Mouse (Mus musculus): Measurements from ENCODE around the gene Mrpl10. TPM values are rescaled to one million over a fixed set of nuclear protein-coding genes. Genes with fewer than 3 reads are reported as not detected.

The Mrpl10 gene
- polyA plus RNA-seq, 1 experiment from 2014 or later = 45.7 TPM

- WGBS (ENCODE audit: insufficient replicate concordance) = 12% methylated on average over 13 of the region's 13 CpGs
- Histone ChIP-seq H3K36me3 (peaks cover 50% of the 10 kb centered on the region), H3K4me3 (replicated peaks) (peak overlapping the region; percentile 71), H3K4me2 (peak overlapping the region; percentile 85), H3K27ac (peak overlapping the region; percentile 71), H3K9me3 (replicated peaks) (no peaks in the 10 kb centered on the region), H3K27me3 (no peaks in the 10 kb centered on the region), H3K9ac (peak overlapping the region; percentile 80), H3K4me1 (replicated peaks) (peaks cover 28% of the 10 kb centered on the region)
- peak; percentile 6; the same call in 1 of the 2 replicates for ATAC-seq (ENCODE audit: low read depth)
- no peak for DNase-seq
These were observed 9.7 kb downstream of the Mrpl10 start for GRCm38 (mm10) chr11:97050944-97051586.

- Histone ChIP-seq H3K9ac (peak overlapping the region; percentile 80), H3K27ac (no peak overlapping the region), H3K9me3 (replicated peaks) (no peaks in the 10 kb centered on the region), H3K27me3 (no peaks in the 10 kb centered on the region), H3K36me3 (peaks cover 52% of the 10 kb centered on the region), H3K4me3 (replicated peaks) (peak overlapping the region; percentile 71), H3K4me2 (peak overlapping the region; percentile 85), H3K4me1 (replicated peaks) (peaks cover 28% of the 10 kb centered on the region)
- ATAC-seq (ENCODE audit: low read depth) (peak; percentile 77), DNase-seq (peak; percentile 67)
- 18% methylated on average over 11 of the region's 11 CpGs for WGBS (ENCODE audit: insufficient replicate concordance)
These were observed 10.9 kb downstream of the Mrpl10 start for GRCm38 (mm10) chr11:97052219-97052646.

- DNase-seq (no peak), ATAC-seq (ENCODE audit: low read depth) (no peak)
- peaks cover 29% of the 10 kb centered on the region for H3K36me3 ChIP-seq
- no peaks in the 10 kb centered on the region for H3K27me3 ChIP-seq
- no peaks in the 10 kb centered on the region for H3K9me3 ChIP-seq (replicated peaks)
- WGBS (ENCODE audit: insufficient replicate concordance) = 53% methylated on average over 9 of the region's 9 CpGs
- H3K4me3 ChIP-seq (replicated peaks) = no peak overlapping the region
- no peak overlapping the region for H3K4me2 ChIP-seq
- H3K9ac ChIP-seq = no peak overlapping the region
- peaks cover 12% of the 10 kb centered on the region for H3K4me1 ChIP-seq (replicated peaks)
- no peak overlapping the region for H3K27ac ChIP-seq
These were observed 22.0 kb downstream of the Mrpl10 start for GRCm38 (mm10) chr11:97063274-97063920.

- Histone ChIP-seq H3K27ac (no peak overlapping the region), H3K4me2 (no peak overlapping the region), H3K36me3 (peaks cover 28% of the 10 kb centered on the region), H3K27me3 (no peaks in the 10 kb centered on the region), H3K4me1 (replicated peaks) (peaks cover 12% of the 10 kb centered on the region), H3K4me3 (replicated peaks) (no peak overlapping the region), H3K9ac (no peak overlapping the region), H3K9me3 (replicated peaks) (no peaks in the 10 kb centered on the region)
- 76% methylated on average over 3 of the region's 3 CpGs for WGBS (ENCODE audit: insufficient replicate concordance)
- ATAC-seq (ENCODE audit: low read depth) (no peak), DNase-seq (no peak)
These were observed 22.5 kb downstream of the Mrpl10 start for GRCm38 (mm10) chr11:97063921-97064295.

- DNase-seq = no peak
- ATAC-seq (ENCODE audit: low read depth) = no peak
- Histone ChIP-seq H3K4me1 (replicated peaks) (peaks cover 12% of the 10 kb centered on the region), H3K27me3 (no peaks in the 10 kb centered on the region), H3K9ac (no peak overlapping the region), H3K4me2 (no peak overlapping the region), H3K27ac (no peak overlapping the region), H3K4me3 (replicated peaks) (no peak overlapping the region), H3K9me3 (replicated peaks) (no peaks in the 10 kb centered on the region), H3K36me3 (peaks cover 14% of the 10 kb centered on the region)
- 75% methylated on average over 12 of the region's 12 CpGs for WGBS (ENCODE audit: insufficient replicate concordance)
These were observed 24.4 kb downstream of the Mrpl10 start for GRCm38 (mm10) chr11:97065538-97066295.

GRCm38 (mm10) chr11:97066656-97067360 lies 25.4 kb downstream of the Mrpl10 start:
- WGBS (ENCODE audit: insufficient replicate concordance) = 67% methylated on average over 22 of the region's 22 CpGs
- H3K4me3 ChIP-seq (replicated peaks) = no peak overlapping the region
- DNase-seq (no peak), ATAC-seq (ENCODE audit: low read depth) (0 out of 2 replicates have a peak, but pooled peaks have one; percentile 18)
- H3K4me2 ChIP-seq = no peak overlapping the region
- no peak overlapping the region for H3K27ac ChIP-seq
- H3K4me1 ChIP-seq (replicated peaks) = 0 out of 2 replicates have a peak, but pooled peaks cover 3% of the 10 kb centered on the region
- no peak overlapping the region for H3K9ac ChIP-seq
- H3K9me3 ChIP-seq (replicated peaks) = no peaks in the 10 kb centered on the region
- H3K27me3 ChIP-seq = no peaks in the 10 kb centered on the region
- H3K36me3 ChIP-seq = peaks cover 10% of the 10 kb centered on the region

GRCm38 (mm10) chr11:97069333-97069732 lies 28.0 kb downstream of the Mrpl10 start:
- Histone ChIP-seq H3K27me3 (no peaks in the 10 kb centered on the region), H3K9ac (no peak overlapping the region), H3K4me2 (no peak overlapping the region), H3K9me3 (replicated peaks) (no peaks in the 10 kb centered on the region), H3K36me3 (peaks cover 10% of the 10 kb centered on the region), H3K27ac (no peak overlapping the region), H3K4me3 (replicated peaks) (no peak overlapping the region), H3K4me1 (replicated peaks) (no peaks in the 10 kb centered on the region)
- no peak for ATAC-seq (ENCODE audit: low read depth)
- WGBS (ENCODE audit: insufficient replicate concordance) = 56% methylated on average over 1 of the region's 1 CpGs
- DNase-seq = no peak

GRCm38 (mm10) chr11:97069770-97070169 lies 28.4 kb downstream of the Mrpl10 start:
- Histone ChIP-seq H3K27ac (no peak overlapping the region), H3K36me3 (peaks cover 10% of the 10 kb centered on the region), H3K9me3 (replicated peaks) (no peaks in the 10 kb centered on the region), H3K9ac (no peak overlapping the region), H3K27me3 (no peaks in the 10 kb centered on the region), H3K4me2 (no peak overlapping the region), H3K4me1 (replicated peaks) (no peaks in the 10 kb centered on the region), H3K4me3 (replicated peaks) (no peak overlapping the region)
- ATAC-seq (ENCODE audit: low read depth) (no peak), DNase-seq (no peak)
- 69% methylated on average over 2 of the region's 2 CpGs for WGBS (ENCODE audit: insufficient replicate concordance)

GRCm38 (mm10) chr11:97071129-97071528 lies 29.8 kb downstream of the Mrpl10 start:
- H3K27ac ChIP-seq = no peak overlapping the region
- no peaks in the 10 kb centered on the region for H3K9me3 ChIP-seq (replicated peaks)
- no peak overlapping the region for H3K4me2 ChIP-seq
- no peak for ATAC-seq (ENCODE audit: low read depth)
- H3K4me1 ChIP-seq (replicated peaks) = no peaks in the 10 kb centered on the region
- H3K27me3 ChIP-seq = no peaks in the 10 kb centered on the region
- H3K4me3 ChIP-seq (replicated peaks) = no peak overlapping the region
- no peak overlapping the region for H3K9ac ChIP-seq
- no peak for DNase-seq
- peaks cover 10% of the 10 kb centered on the region for H3K36me3 ChIP-seq
- whole genome bisulfite sequencing (ENCODE audit: insufficient replicate concordance) = 53% methylated on average over 1 of the region's 1 CpGs

- Histone ChIP-seq H3K27ac (no peak overlapping the region), H3K4me1 (replicated peaks) (no peaks in the 10 kb centered on the region), H3K27me3 (no peaks in the 10 kb centered on the region), H3K9ac (no peak overlapping the region), H3K4me2 (no peak overlapping the region), H3K4me3 (replicated peaks) (no peak overlapping the region), H3K9me3 (replicated peaks) (no peaks in the 10 kb centered on the region), H3K36me3 (peaks cover 4% of the 10 kb centered on the region; the same call in 1 of the 2 replicates)
- 25% methylated on average over 3 of the region's 3 CpGs for WGBS (ENCODE audit: insufficient replicate concordance)
- DNase-seq = no peak
- ATAC-seq (ENCODE audit: low read depth) = no peak
These were observed 31.2 kb downstream of the Mrpl10 start for GRCm38 (mm10) chr11:97072533-97072932.

GRCm38 (mm10) chr11:97074235-97074634 lies 32.9 kb downstream of the Mrpl10 start:
- Histone ChIP-seq H3K36me3 (no peaks in the 10 kb centered on the region), H3K27me3 (no peaks in the 10 kb centered on the region), H3K4me2 (no peak overlapping the region), H3K4me1 (replicated peaks) (no peaks in the 10 kb centered on the region), H3K9me3 (replicated peaks) (no peaks in the 10 kb centered on the region), H3K9ac (no peak overlapping the region), H3K27ac (no peak overlapping the region), H3K4me3 (replicated peaks) (no peak overlapping the region)
- ATAC-seq (ENCODE audit: low read depth) (no peak), DNase-seq (no peak)
- WGBS (ENCODE audit: insufficient replicate concordance) = 58% methylated on average over 8 of the region's 8 CpGs
